Mouse (Mus musculus) thymus, adult 2 months (tissue): ENCODE measurements around the gene Tapt1. TPM values are rescaled to one million over a fixed set of nuclear protein-coding genes. Genes with fewer than 3 reads are reported as not detected.
"Not testable (repeated sequence)": the region's sequence is repeated elsewhere in the genome, so short reads cannot be mapped to it uniquely, and the experiment has no call there.

Experiments
- DNase-seq: peaks from one replicate; pipeline ENCODE4 v3.0.0; 2021
- H3K27ac ChIP-seq: fragments of 200-500 bp; 2 replicates; pipeline ENCODE4 v1.5.1; 2012; ENCODE audit warnings: low read length, control low read depth; ENCODE audit not compliant: control insufficient read depth, insufficient read depth
- H3K27me3 ChIP-seq: fragments of 200-500 bp; 2 replicates; pipeline ENCODE4 v1.6.1; 2012; ENCODE audit warnings: mild to moderate bottlenecking, low read length, moderate library complexity, mixed read lengths; ENCODE audit not compliant: control insufficient read depth, insufficient read depth
- H3K36me3 ChIP-seq: fragments of 200-500 bp; 2 replicates; pipeline ENCODE4 v1.6.1; 2012; ENCODE audit warnings: mild to moderate bottlenecking, low read length, moderate library complexity; ENCODE audit not compliant: control insufficient read depth, insufficient read depth
- H3K4me1 ChIP-seq: fragments of 200-500 bp; replicated peaks from 2 replicates; pipeline ENCODE4 v1.6.1; 2012; ENCODE audit warnings: low read length; ENCODE audit not compliant: control insufficient read depth, insufficient read depth
- H3K4me3 ChIP-seq: fragments of 200-500 bp; 2 replicates; pipeline ENCODE4 v1.5.1; 2012; ENCODE audit warnings: mild to moderate bottlenecking, low read length, control low read depth, moderate library complexity; ENCODE audit not compliant: control insufficient read depth, insufficient read depth
- CTCF ChIP-seq: fragments of 200-500 bp; IDR thresholded peaks from 2 replicates; pipeline ENCODE4 v1.5.1; 2012; ENCODE audit warnings: mild to moderate bottlenecking, control low read depth, low read length, moderate library complexity, borderline replicate concordance; ENCODE audit not compliant: control insufficient read depth, poor library complexity, insufficient read depth; ENCODE audit errors: extremely low read depth
- POLR2A ChIP-seq: fragments of 200-500 bp; IDR thresholded peaks from 2 replicates; pipeline ENCODE4 v1.6.1; 2012; ENCODE audit warnings: mild to moderate bottlenecking, low read length, control low read depth, moderate library complexity; ENCODE audit not compliant: control insufficient read depth, poor library complexity, insufficient read depth; ENCODE audit errors: extremely low read depth
- WGBS: fragments of 180-500 bp; shearing (Covaris S2); methylation state at CpG from one replicate; pipeline ENCODE4 v1.1.7; 2018; 5-methylcytosine and 5-hydroxymethylcytosine counted together
- polyA plus RNA-seq: library from polyadenylated mRNA; depleted of rRNA; stranded (reverse); fragments of >200 nt; gene quantifications from 2 replicates; pipeline ENCODE4 v1.2.3, GENCODE M21; 2012; rRNA removed

Gene Tapt1
- 204 and 242 TPM in 2 replicates for polyA plus RNA-seq

DNA sequence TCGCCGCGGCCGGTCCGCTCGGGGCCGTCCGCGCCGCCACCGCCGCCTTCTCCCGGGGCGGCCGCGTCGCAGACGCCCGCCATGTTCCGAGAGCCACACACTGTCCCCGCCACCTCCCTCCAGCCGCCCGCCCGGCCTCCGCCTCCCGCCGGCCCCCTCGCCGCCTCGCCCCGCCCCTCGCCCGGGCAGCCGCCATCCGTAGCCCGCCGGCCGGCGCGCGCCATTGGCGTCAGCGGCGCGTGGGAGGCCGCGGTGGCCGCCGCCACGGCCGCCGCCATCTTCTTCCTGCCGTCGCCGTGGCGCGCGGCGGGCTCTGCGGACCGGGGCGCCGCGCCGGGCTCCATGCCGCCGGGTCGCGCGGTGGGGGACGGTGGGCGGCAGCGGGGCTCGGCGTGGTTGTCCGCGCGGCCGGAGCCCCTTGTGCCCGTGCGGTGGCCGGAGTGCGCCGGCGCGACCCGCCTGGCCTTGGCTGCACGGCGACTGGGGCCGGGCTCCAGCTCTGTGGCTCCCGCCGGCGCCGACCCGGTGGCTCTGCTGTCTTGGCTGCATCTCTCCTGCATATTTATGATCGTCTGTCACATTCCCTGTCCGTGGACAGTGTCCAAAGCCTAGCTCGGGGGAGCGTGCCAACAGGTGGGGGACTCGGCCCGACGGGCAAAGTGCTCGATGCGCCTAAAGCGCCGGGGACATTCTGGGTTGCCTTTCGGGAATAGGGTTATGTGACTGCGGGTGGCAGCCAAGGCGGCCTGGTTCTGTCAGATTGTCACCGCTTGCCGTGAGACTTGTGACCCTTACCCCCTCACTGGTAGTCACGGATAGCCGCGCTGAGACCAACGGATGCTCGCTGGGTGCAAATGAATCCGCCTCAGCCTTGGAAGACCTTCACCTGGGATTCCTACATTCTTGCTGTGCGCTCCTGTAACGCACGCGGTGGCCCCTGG is at the start of gene Tapt1:
Gene Tapt1 (minus strand): TSS at position 106 of the 941 bp plus-strand sequence.
- H3K36me3 ChIP-seq = no peaks in the 10 kb centered on the region
- peak within 1 kb of the TSS; percentile 85 for H3K4me3 ChIP-seq
- H3K27me3 ChIP-seq = no peaks in the 10 kb centered on the region
- DNase-seq = peak; percentile 83
- peak; percentile 97 for TF ChIP-seq POLR2A
- no peak for TF ChIP-seq CTCF
- under 1% methylated on average over 120 of the region's 121 CpGs for WGBS
- peaks cover 14% of the 10 kb centered on the region for H3K4me1 ChIP-seq
- H3K27ac ChIP-seq = peak within 1 kb of the TSS; percentile 96

DNA sequence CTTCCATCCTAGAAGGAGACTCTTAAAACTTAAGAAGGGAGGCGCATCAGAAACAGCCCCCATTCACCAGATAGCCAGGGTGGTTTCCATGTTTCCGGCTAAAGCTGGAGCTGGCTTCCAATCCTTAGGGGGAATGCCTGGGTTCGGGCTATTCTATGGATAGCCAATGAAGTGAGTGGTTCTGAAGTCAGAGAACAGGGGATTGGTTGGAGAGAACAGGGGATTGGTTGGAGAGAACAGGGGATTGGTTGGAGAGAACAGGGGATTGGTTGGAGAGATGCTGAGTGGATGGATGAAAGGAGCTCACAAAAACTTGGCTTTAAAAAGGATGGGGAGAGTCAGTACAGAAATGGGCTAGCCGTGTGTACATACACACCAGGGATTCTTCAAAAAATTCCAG is 45.1 kb upstream of the Tapt1 start:
- Histone ChIP-seq H3K4me3 (no peak overlapping the region), H3K27ac (no peak overlapping the region), H3K36me3 (no peaks in the 10 kb centered on the region), H3K4me1 (no peaks in the 10 kb centered on the region), H3K27me3 (no peaks in the 10 kb centered on the region)
- no peak for TF ChIP-seq POLR2A
- no peak for TF ChIP-seq CTCF
- no peak for DNase-seq
- WGBS = 97% methylated on average over 4 of the region's 4 CpGs

DNA sequence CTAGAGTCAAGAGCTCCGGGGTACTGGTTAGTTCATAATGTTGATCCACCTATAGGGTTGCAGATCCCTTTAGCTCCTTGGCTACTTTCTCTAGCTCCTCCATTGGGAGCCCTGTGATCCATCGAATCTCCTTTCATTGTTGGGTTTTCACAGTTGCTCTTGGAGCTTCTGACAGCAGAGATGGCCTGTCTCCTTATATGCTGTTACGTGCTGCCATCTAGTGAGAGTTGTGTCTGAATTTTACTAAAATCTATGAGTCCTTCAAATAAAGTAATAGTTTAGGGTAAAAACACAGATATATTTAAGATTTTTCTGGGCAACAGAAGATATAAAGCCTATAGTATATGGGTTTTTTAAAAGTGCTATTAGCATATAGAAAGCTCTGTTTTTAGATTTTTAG is 42.1 kb upstream of the Tapt1 start:
- H3K36me3 ChIP-seq, H3K27me3 ChIP-seq, H3K4me1 ChIP-seq, H3K4me3 ChIP-seq, H3K27ac ChIP-seq: not testable (repeated sequence)
- 71% methylated on average over 3 of the region's 3 CpGs for WGBS
- peak; percentile 32 for DNase-seq

DNA sequence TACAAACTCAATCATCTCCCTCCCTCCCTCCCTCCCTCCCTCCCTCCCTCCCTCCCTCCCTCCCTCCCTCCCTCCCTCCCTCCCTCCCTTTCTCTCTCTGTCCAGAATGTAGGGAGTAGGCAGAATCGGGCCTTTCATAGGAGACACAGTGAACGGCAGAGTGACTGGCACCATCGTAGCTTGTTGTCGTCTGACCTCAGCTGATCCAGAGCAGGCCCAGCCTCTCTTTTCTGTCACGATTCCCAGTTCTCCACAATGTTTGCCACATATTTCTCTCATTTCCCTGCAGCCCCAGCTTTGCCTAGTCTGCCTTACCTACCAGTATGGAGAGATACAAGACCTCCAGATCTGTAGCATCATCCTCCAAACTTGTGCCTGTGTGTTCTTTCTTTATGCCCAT is 35.3 kb upstream of the Tapt1 start:
- no peaks in the 10 kb centered on the region for H3K36me3 ChIP-seq
- no peaks in the 10 kb centered on the region for H3K27me3 ChIP-seq
- no peak overlapping the region for H3K4me3 ChIP-seq
- no peak for TF ChIP-seq CTCF
- no peak for TF ChIP-seq POLR2A
- no peak overlapping the region for H3K27ac ChIP-seq
- 95% methylated on average over 4 of the region's 5 CpGs for WGBS
- no peak for DNase-seq
- no peaks in the 10 kb centered on the region for H3K4me1 ChIP-seq

DNA sequence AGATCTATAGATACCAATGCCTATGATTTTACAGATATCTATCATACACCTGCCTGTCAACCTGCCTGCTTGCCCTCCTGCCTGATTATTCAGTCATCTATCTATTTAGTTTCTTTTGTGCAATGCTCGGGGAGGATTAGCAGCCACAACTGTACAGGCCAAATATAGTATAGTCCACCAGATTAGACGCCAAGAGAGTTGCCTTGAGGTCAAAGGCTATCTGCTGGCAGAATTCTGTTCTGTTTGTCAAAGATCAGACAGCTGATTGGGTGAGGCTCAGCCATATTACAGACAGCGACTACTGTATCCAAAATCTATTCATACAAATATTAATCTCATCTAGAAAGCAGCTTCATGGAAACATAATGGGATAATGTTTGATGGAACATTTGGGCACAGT is 34.7 kb upstream of the Tapt1 start:
- WGBS = 90% methylated on average over 3 of the region's 3 CpGs
- H3K27ac ChIP-seq = no peak overlapping the region
- no peaks in the 10 kb centered on the region for H3K36me3 ChIP-seq
- TF ChIP-seq CTCF (no peak), POLR2A (no peak)
- DNase-seq = no peak
- H3K4me1 ChIP-seq = no peaks in the 10 kb centered on the region
- H3K27me3 ChIP-seq = no peaks in the 10 kb centered on the region
- H3K4me3 ChIP-seq = no peak overlapping the region

DNA sequence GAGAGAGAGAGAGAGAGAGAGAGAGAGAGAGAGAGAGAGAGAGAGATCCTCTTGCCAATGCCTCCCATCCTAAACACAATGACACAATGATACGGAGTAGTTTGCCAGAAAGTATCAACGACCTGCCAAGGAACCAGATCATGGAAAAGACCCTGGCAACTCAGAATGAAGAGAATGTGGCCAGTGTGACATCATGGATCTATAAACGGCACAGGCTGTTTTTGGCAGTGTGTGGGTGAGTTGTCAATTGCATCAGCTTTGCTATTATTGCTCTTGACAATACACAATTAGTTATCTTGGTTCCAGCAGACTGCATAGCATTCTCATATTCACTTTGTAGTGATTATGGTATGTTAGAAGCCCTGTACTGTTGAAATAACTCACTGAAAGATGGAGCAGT is 33.3 kb upstream of the Tapt1 start:
- DNase-seq = no peak
- 85% methylated on average over 3 of the region's 3 CpGs for WGBS
- Histone ChIP-seq H3K4me1 (no peaks in the 10 kb centered on the region), H3K27me3 (no peaks in the 10 kb centered on the region), H3K27ac (no peak overlapping the region), H3K36me3 (no peaks in the 10 kb centered on the region), H3K4me3 (no peak overlapping the region)
- TF ChIP-seq POLR2A (no peak), CTCF (no peak)
